Mouse (Mus musculus) midbrain, embryonic 13.5 days (tissue): ENCODE measurements around the gene Sympk. TPM values are rescaled to one million over a fixed set of nuclear protein-coding genes. Genes with fewer than 3 reads are reported as not detected.
A peak's percentile ranks its signal among the peaks of the same experiment; 100 is the strongest.

Experiments
- ATAC-seq: fragments of 200-750 bp; cut with Nextera tagmentation; 2 replicates; pipeline ENCODE4 v1.8.0; 2017; ENCODE audit warnings: mild to moderate bottlenecking, moderate TSS enrichment, moderate library complexity
- H3K27ac ChIP-seq: fragments of 300-500 bp; sonication (generic); 2 replicates; pipeline ENCODE4 v1.5.1; 2015; ENCODE audit warnings: inconsistent platforms, mild to moderate bottlenecking, moderate library complexity
- H3K27me3 ChIP-seq: fragments of 300-500 bp; sonication (generic); 2 replicates; pipeline ENCODE4 v1.6.1; 2015; ENCODE audit warnings: mild to moderate bottlenecking, inconsistent platforms
- H3K36me3 ChIP-seq: fragments of 300-500 bp; sonication (generic); 2 replicates; pipeline ENCODE4 v1.6.1; 2015; ENCODE audit warnings: mild to moderate bottlenecking, inconsistent platforms
- H3K4me1 ChIP-seq: fragments of 300-500 bp; sonication (generic); replicated peaks from 2 replicates; pipeline ENCODE4 v1.6.1; 2015; ENCODE audit warnings: inconsistent platforms
- H3K4me2 ChIP-seq: fragments of 300-500 bp; sonication (generic); replicated peaks from 2 replicates; pipeline ENCODE4 v1.6.1; 2015; ENCODE audit warnings: moderate library complexity, mild to moderate bottlenecking, inconsistent platforms
- H3K4me3 ChIP-seq: fragments of 300-500 bp; sonication (generic); replicated peaks from 2 replicates; pipeline ENCODE4 v1.5.1; 2015; ENCODE audit warnings: mild to moderate bottlenecking, inconsistent platforms
- H3K9ac ChIP-seq: fragments of 300-500 bp; sonication (generic); replicated peaks from 2 replicates; pipeline ENCODE4 v1.6.1; 2015; ENCODE audit warnings: mild to moderate bottlenecking, inconsistent platforms
- H3K9me3 ChIP-seq: fragments of 300-500 bp; sonication (generic); 2 replicates; pipeline ENCODE4 v1.6.1; 2016; ENCODE audit warnings: mild to moderate bottlenecking, inconsistent platforms
- WGBS: fragments of 180-500 bp; shearing (Covaris S2); methylation state at CpG from one replicate; pipeline ENCODE4 v1.1.7; 2015; 5-methylcytosine and 5-hydroxymethylcytosine counted together
- polyA plus RNA-seq: library from polyadenylated mRNA; unstranded; fragments of >200 nt; fragmentation: Nextera tagmentation; extraction: Ambion mirVana; gene quantifications from 2 replicates; pipeline ENCODE4 v1.2.1, GENCODE M21; 2015

Sympk gene
- polyA plus RNA-seq, 1 experiment from 2014 or later: 37.2 TPM

- Histone ChIP-seq H3K27ac (no peak overlapping the region), H3K4me2 (no peak overlapping the region), H3K4me1 (peaks cover 34% of the 10 kb centered on the region), H3K9ac (no peak overlapping the region), H3K36me3 (peaks cover 15% of the 10 kb centered on the region), H3K27me3 (no peaks in the 10 kb centered on the region), H3K9me3 (no peaks in the 10 kb centered on the region), H3K4me3 (no peak overlapping the region)
- no peak for ATAC-seq
- WGBS: 81% methylated on average over 7 of the region's 7 CpGs
Observed at GRCm38 (mm10) chr7:19010581-19010980, 13.6 kb upstream of the Sympk start.

- no peak overlapping the region for H3K27ac ChIP-seq
- WGBS: 4% methylated on average over 27 of the region's 31 CpGs
- H3K9me3 ChIP-seq: no peaks in the 10 kb centered on the region
- peak overlapping the region; percentile 52 for H3K4me2 ChIP-seq
- H3K36me3 ChIP-seq: peaks cover 3% of the 10 kb centered on the region
- 0 out of 2 replicates have a peak, but pooled peaks have one; percentile 19 for ATAC-seq
- H3K9ac ChIP-seq: peak overlapping the region; percentile 58
- peak overlapping the region; percentile 28 for H3K4me3 ChIP-seq
- peaks cover 20% of the 10 kb centered on the region for H3K4me1 ChIP-seq
- no peaks in the 10 kb centered on the region for H3K27me3 ChIP-seq
Observed at GRCm38 (mm10) chr7:19012025-19012621, 12.1 kb upstream of the Sympk start.

GRCm38 (mm10) chr7:19012882-19013281, 11.3 kb upstream of the Sympk start:
- Histone ChIP-seq H3K4me2 (no peak overlapping the region), H3K27ac (no peak overlapping the region), H3K9ac (no peak overlapping the region), H3K27me3 (no peaks in the 10 kb centered on the region), H3K4me1 (peaks cover 13% of the 10 kb centered on the region), H3K4me3 (no peak overlapping the region), H3K9me3 (no peaks in the 10 kb centered on the region), H3K36me3 (no peaks in the 10 kb centered on the region)
- WGBS: 55% methylated on average over 2 of the region's 2 CpGs
- no peak for ATAC-seq

- no peak overlapping the region for H3K4me3 ChIP-seq
- no peak overlapping the region for H3K9ac ChIP-seq
- H3K27me3 ChIP-seq: no peaks in the 10 kb centered on the region
- H3K9me3 ChIP-seq: no peaks in the 10 kb centered on the region
- 60% methylated on average over 15 of the region's 15 CpGs for WGBS
- H3K4me2 ChIP-seq: no peak overlapping the region
- H3K27ac ChIP-seq: no peak overlapping the region
- ATAC-seq: no peak
- H3K4me1 ChIP-seq: peaks cover 11% of the 10 kb centered on the region
- H3K36me3 ChIP-seq: no peaks in the 10 kb centered on the region
Observed at GRCm38 (mm10) chr7:19014452-19014851, 9.7 kb upstream of the Sympk start.

GRCm38 (mm10) chr7:19016042-19016441, 8.1 kb upstream of the Sympk start:
- Histone ChIP-seq H3K36me3 (no peaks in the 10 kb centered on the region), H3K9ac (no peak overlapping the region), H3K9me3 (no peaks in the 10 kb centered on the region), H3K4me3 (no peak overlapping the region), H3K4me1 (peaks cover 11% of the 10 kb centered on the region), H3K4me2 (no peak overlapping the region), H3K27ac (no peak overlapping the region), H3K27me3 (peaks cover 12% of the 10 kb centered on the region)
- ATAC-seq: no peak
- WGBS: 89% methylated on average over 4 of the region's 4 CpGs

DNA sequence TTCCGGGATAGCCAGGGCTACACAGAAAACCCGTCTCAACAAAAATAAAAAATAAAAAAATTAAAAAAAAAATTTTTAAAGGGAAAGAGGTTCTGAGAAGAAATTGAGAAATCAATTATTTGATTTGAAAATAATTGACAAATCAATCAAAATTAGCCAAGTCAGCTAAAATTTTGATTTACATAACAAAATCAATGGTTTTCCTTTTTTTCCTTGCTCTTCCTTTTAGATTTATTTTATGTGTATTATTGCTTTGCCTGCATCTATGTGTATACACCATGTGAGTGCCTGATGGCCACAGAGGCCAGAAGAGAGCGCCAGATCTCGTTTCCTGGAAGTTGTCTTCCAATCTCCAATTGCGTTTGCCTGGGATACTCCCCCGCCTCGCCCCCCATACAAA, 6.3 kb upstream of the Sympk start:
- Histone ChIP-seq H3K27ac (no peak overlapping the region), H3K4me3 (no peak overlapping the region), H3K9ac (no peak overlapping the region), H3K9me3 (no peaks in the 10 kb centered on the region), H3K4me2 (no peak overlapping the region), H3K4me1 (no peaks in the 10 kb centered on the region), H3K36me3 (no peaks in the 10 kb centered on the region), H3K27me3 (peaks cover 30% of the 10 kb centered on the region)
- ATAC-seq: no peak
- 92% methylated on average over 7 of the region's 7 CpGs for WGBS

GRCm38 (mm10) chr7:19021048-19021447, 3.1 kb upstream of the Sympk start:
- H3K9me3 ChIP-seq: no peaks in the 10 kb centered on the region
- ATAC-seq: no peak
- no peak overlapping the region for H3K27ac ChIP-seq
- H3K9ac ChIP-seq: no peak overlapping the region
- no peak overlapping the region for H3K4me3 ChIP-seq
- peaks cover 14% of the 10 kb centered on the region for H3K4me1 ChIP-seq
- 28% methylated on average over 8 of the region's 8 CpGs for whole genome bisulfite sequencing
- H3K27me3 ChIP-seq: peaks cover 40% of the 10 kb centered on the region
- H3K4me2 ChIP-seq: no peak overlapping the region
- no peaks in the 10 kb centered on the region for H3K36me3 ChIP-seq

DNA sequence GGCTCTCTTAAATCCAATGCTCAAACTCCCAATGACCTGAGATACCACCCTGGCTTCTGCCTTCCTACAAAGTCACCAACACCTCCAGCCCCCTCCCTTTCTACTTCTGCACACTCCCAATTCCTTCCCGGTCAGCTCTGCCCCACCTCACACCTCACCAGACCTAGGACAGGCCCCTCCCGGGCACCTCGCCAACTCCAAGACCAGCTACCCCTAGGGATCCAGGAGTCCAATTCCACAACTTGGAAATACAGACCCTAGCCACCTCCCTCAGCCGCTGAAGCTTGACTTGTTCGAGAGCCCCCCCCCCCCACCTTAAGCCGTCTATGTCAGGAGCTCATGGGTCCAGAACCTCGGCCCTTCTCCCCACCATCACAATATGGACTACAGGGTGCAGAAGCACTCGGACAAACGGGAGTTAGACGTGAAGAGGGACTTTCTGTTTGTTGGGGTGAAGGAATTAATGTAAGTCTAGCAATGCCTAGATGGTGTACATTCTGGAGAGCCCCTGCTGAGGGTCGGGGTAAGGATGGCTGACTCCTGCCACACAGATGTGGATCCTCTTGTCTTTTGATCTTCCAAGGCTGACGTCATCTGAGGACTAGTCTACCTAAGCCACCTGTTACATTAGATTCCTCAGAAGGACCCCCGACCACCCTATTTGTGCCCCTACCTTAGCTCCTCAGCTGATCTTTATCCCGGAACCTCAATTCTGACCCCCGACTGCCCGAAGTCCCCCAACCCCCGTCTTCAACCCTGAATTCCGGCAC, 1.8 kb upstream of the Sympk start:
- Histone ChIP-seq H3K27me3 (peaks cover 40% of the 10 kb centered on the region), H3K36me3 (no peaks in the 10 kb centered on the region), H3K4me2 (no peak overlapping the region), H3K4me3 (no peak overlapping the region), H3K9ac (no peak overlapping the region), H3K9me3 (no peaks in the 10 kb centered on the region), H3K27ac (no peak overlapping the region), H3K4me1 (peaks cover 19% of the 10 kb centered on the region)
- no peak for ATAC-seq
- WGBS: 65% methylated on average over 18 of the region's 18 CpGs

DNA sequence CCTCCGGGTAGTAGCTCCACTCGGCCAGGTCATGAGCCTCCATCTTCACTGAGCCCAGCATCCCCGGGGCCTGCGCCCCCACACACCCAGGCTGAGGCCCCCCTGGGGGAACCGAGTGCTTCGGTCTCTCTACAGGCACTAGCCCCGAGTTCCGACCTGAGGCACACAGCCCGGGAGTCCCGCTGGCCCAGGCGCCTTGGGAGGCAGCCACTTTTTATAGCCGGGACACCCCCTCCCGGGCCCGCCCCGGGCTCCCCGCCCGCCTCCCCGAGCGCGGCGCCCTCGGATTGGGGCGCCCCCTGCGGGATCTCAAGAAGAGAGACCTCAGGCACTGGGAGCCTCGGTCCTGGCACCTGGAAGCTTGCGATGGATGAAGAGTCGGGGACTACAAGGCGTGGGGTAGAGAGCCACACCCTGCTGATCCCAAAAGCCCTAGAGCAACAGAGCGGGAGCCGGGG, 791 bp upstream of the Sympk start, which contains the start of gene Foxa3:
Foxa3 (minus strand) TSS at position 182 of the 458 bp plus-strand sequence.
- H3K27me3 ChIP-seq: peaks cover 40% of the 10 kb centered on the region
- no peaks in the 10 kb centered on the region for H3K36me3 ChIP-seq
- 4% methylated on average over 30 of the region's 30 CpGs for WGBS
- H3K4me2 ChIP-seq: peak within 1 kb of the TSS; percentile 93
- H3K4me3 ChIP-seq: peak within 1 kb of the TSS; percentile 95
- no peaks in the 10 kb centered on the region for H3K9me3 ChIP-seq
- peak; percentile 38 for ATAC-seq
- H3K27ac ChIP-seq: peak within 1 kb of the TSS; percentile 56
- H3K4me1 ChIP-seq: peaks cover 22% of the 10 kb centered on the region
- H3K9ac ChIP-seq: peak within 1 kb of the TSS; percentile 92

GRCm38 (mm10) chr7:19024581-19025255, 541 bp downstream of the Sympk start:
- 2% methylated on average over 36 of the region's 36 CpGs for WGBS
- H3K9me3 ChIP-seq: no peaks in the 10 kb centered on the region
- H3K4me1 ChIP-seq: peaks cover 22% of the 10 kb centered on the region
- peaks cover 12% of the 10 kb centered on the region for H3K36me3 ChIP-seq
- H3K27ac ChIP-seq: peak overlapping the region; percentile 56
- peak overlapping the region; percentile 93 for H3K4me2 ChIP-seq
- H3K27me3 ChIP-seq: peaks cover 40% of the 10 kb centered on the region
- peak overlapping the region; percentile 92 for H3K9ac ChIP-seq
- peak; percentile 79 for ATAC-seq
- H3K4me3 ChIP-seq: peak overlapping the region; percentile 95

GRCm38 (mm10) chr7:19028067-19028466, 3.9 kb downstream of the Sympk start:
- no peaks in the 10 kb centered on the region for H3K9me3 ChIP-seq

GRCm38 (mm10) chr7:19029084-19029653, 5.0 kb downstream of the Sympk start:
- Histone ChIP-seq H3K36me3 (peaks cover 54% of the 10 kb centered on the region), H3K27ac (no peak overlapping the region), H3K9ac (no peak overlapping the region), H3K4me2 (no peak overlapping the region), H3K4me1 (peaks cover 22% of the 10 kb centered on the region), H3K9me3 (no peaks in the 10 kb centered on the region), H3K4me3 (no peak overlapping the region), H3K27me3 (no peaks in the 10 kb centered on the region)
- WGBS: 58% methylated on average over 6 of the region's 6 CpGs
- ATAC-seq: peak; percentile 24; the same call in 1 of the 2 replicates

More at GRCm38 (mm10) chr7:19028067-19028466, 3.9 kb downstream of the Sympk start:
- no peak for ATAC-seq
- peaks cover 45% of the 10 kb centered on the region for H3K36me3 ChIP-seq
- no peak overlapping the region for H3K27ac ChIP-seq
- H3K27me3 ChIP-seq: peaks cover 8% of the 10 kb centered on the region
- H3K4me3 ChIP-seq: no peak overlapping the region
- H3K4me2 ChIP-seq: no peak overlapping the region
- peaks cover 22% of the 10 kb centered on the region for H3K4me1 ChIP-seq
- H3K9ac ChIP-seq: no peak overlapping the region; the same call in 1 of the 2 replicates
